In the genomic region with DNA sequence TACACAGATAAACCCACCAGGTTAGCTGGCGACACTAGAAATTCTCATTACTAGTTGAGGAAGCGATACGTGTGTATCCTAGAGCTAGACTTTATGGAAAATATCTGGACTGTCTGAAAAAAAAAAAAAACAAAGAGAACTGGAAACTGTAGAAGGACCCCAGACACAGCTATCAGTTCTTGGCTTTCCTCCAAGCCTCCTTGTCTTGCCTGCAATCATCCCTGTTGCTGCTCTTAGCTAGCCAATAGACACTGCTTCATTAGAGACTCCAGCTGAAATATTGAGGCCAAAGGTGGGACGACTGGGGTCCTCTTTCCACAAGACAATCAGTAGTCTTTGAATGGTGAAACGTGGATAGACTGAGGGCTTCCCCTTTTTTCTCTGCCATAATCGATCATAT, we compare ENCODE assay signal across 24 mouse cellular contexts.
A peak's percentile ranks its signal among the peaks of the same experiment; 100 is the strongest.
DNase-seq lines count a peak whose midpoint lies in the region; ATAC-seq and TF ChIP-seq lines count a peak whose summit lies in the region.
"Had no signal": no experiment of that assay in that cellular context is flagged by ENCODE, and none has a peak within 500 bp of the region (broad histone marks: within the 10 kb centered on the region; RNA-seq: fewer than 3 reads in every experiment).

No protein-coding gene starts in this region.

- H3K27ac ChIP-seq in forebrain, embryonic 14.5 days (ENCODE audit: low read depth, low read length): no peak overlapping the region
- H3K27ac ChIP-seq in forebrain, postnatal 0 days (ENCODE audit: low read depth, low read length): no peak overlapping the region
- no peak overlapping the region for H3K27ac ChIP-seq in lung, embryonic 14.5 days (ENCODE audit: low read depth)
- H3K27ac ChIP-seq in lung, postnatal 0 days (ENCODE audit: low read length): no peak overlapping the region
- no peak overlapping the region for H3K27ac ChIP-seq in midbrain, postnatal 0 days (ENCODE audit: low read depth, low read length)
- no peak overlapping the region for H3K27ac ChIP-seq in midbrain, embryonic 16.5 days (ENCODE audit: low read length)
- H3K27ac ChIP-seq: embryonic facial prominence, embryonic 15.5 days; forebrain, embryonic 15.5 days; hindbrain, embryonic 12.5 days had no signal

- no peaks in the 10 kb centered on the region for H3K4me1 ChIP-seq in forebrain, embryonic 14.5 days (ENCODE audit: control insufficient read depth, insufficient read depth, low read length)
- H3K4me1 ChIP-seq in forebrain, postnatal 0 days (ENCODE audit: insufficient read depth): no peaks in the 10 kb centered on the region
- H3K4me1 ChIP-seq in lung, embryonic 14.5 days (ENCODE audit: insufficient read depth): no peaks in the 10 kb centered on the region
- no peaks in the 10 kb centered on the region for H3K4me1 ChIP-seq in lung, postnatal 0 days (ENCODE audit: insufficient read depth, low read depth, low read length)
- H3K4me1 ChIP-seq in midbrain, postnatal 0 days (ENCODE audit: insufficient read depth, low read length): peaks cover 2% of the 10 kb centered on the region; the same call in 1 of the 2 replicates
- H3K4me1 ChIP-seq in midbrain, embryonic 16.5 days (ENCODE audit: control insufficient read depth, insufficient read depth, low read length): no peaks in the 10 kb centered on the region
- H3K4me1 ChIP-seq: embryonic facial prominence, embryonic 15.5 days; forebrain, embryonic 15.5 days; hindbrain, embryonic 12.5 days had no signal

- DNase-seq in forebrain, embryonic 14.5 days (ENCODE audit: low spot score): peak; percentile 59
- no peak for DNase-seq in forebrain, postnatal 0 days
- peak; percentile 63 for DNase-seq in lung, embryonic 14.5 days
- DNase-seq in lung, postnatal 0 days (ENCODE audit: low spot score): no peak
- peak; percentile 39 for DNase-seq in midbrain, postnatal 0 days (ENCODE audit: low spot score)
- DNase-seq in retina, postnatal 1 day: peak; percentile 62
- DNase-seq in MN1 (ENCODE audit: low spot score): no peak
- DNase-seq: adrenal gland, adult 8-10 months; adrenal gland, postnatal 25 days; cerebellum, adult 18-20 months; cerebellum, adult 9-10 months; cerebellum, postnatal 36 days; embryo, embryonic 11 days; gastrocnemius, postnatal 10 days; gastrocnemius, postnatal 36 days had no signal

- no peak for TF ChIP-seq CTCF in forebrain, postnatal 0 days (IDR thresholded peaks at IDR 0.05; ENCODE audit: low read depth)
- no peak for TF ChIP-seq CTCF in lung, embryonic 14.5 days (IDR thresholded peaks at IDR 0.05; ENCODE audit: low read depth)
- no peak for TF ChIP-seq CTCF in lung, postnatal 0 days (IDR thresholded peaks at IDR 0.05)
- no peak for TF ChIP-seq CTCF in midbrain, postnatal 0 days (IDR thresholded peaks at IDR 0.05)

- H3K9ac ChIP-seq in forebrain, embryonic 14.5 days (ENCODE audit: low read length): no peak overlapping the region
- H3K9ac ChIP-seq in forebrain, postnatal 0 days: no peak overlapping the region
- no peak overlapping the region for H3K9ac ChIP-seq in lung, embryonic 14.5 days
- no peak overlapping the region for H3K9ac ChIP-seq in lung, postnatal 0 days (replicated peaks; ENCODE audit: low read depth)
- no peak overlapping the region for H3K9ac ChIP-seq in midbrain, postnatal 0 days (replicated peaks; ENCODE audit: low read length, poor library complexity, severe bottlenecking)
- H3K9ac ChIP-seq in midbrain, embryonic 16.5 days (ENCODE audit: low read depth, low read length): no peak overlapping the region
- H3K9ac ChIP-seq: embryonic facial prominence, embryonic 15.5 days; forebrain, embryonic 15.5 days; hindbrain, embryonic 12.5 days had no signal

- no peak overlapping the region for H3K4me3 ChIP-seq in forebrain, embryonic 14.5 days (ENCODE audit: low read depth, low read length)
- no peak overlapping the region for H3K4me3 ChIP-seq in forebrain, postnatal 0 days (ENCODE audit: low read depth, low read length)
- H3K4me3 ChIP-seq in lung, embryonic 14.5 days (ENCODE audit: low read depth, low read length): no peak overlapping the region
- H3K4me3 ChIP-seq in lung, postnatal 0 days (ENCODE audit: low read depth, low read length): no peak overlapping the region
- no peak overlapping the region for H3K4me3 ChIP-seq in midbrain, postnatal 0 days (ENCODE audit: low read depth, low read length)
- H3K4me3 ChIP-seq in midbrain, embryonic 16.5 days (ENCODE audit: low read depth, low read length): no peak overlapping the region
- H3K4me3 ChIP-seq: embryonic facial prominence, embryonic 15.5 days; forebrain, embryonic 15.5 days; hindbrain, embryonic 12.5 days had no signal

- ATAC-seq in forebrain, embryonic 14.5 days: no peak
- ATAC-seq in forebrain, postnatal 0 days: no peak
- ATAC-seq in lung, embryonic 14.5 days (ENCODE audit: insufficient read depth): no peak
- no peak for ATAC-seq in lung, postnatal 0 days
- no peak for ATAC-seq in midbrain, postnatal 0 days (ENCODE audit: low FRiP score)
- no peak for ATAC-seq in midbrain, embryonic 16.5 days
- ATAC-seq: activated CD4-positive, CD25-positive, alpha-beta regulatory T cell, adult 4 months; CD4-positive, CD25-positive, alpha-beta regulatory T cell, adult 4 months; forebrain, embryonic 15.5 days; hindbrain, embryonic 16.5 days; inflammation-experienced regulatory T-cells, adult 6 months had no signal

- H3K27me3 ChIP-seq in forebrain, embryonic 14.5 days (replicated peaks; ENCODE audit: control insufficient read depth, insufficient read depth, low read length): no peaks in the 10 kb centered on the region
- H3K27me3 ChIP-seq in forebrain, postnatal 0 days (ENCODE audit: insufficient read depth, low read length): no peaks in the 10 kb centered on the region
- H3K27me3 ChIP-seq in lung, embryonic 14.5 days (ENCODE audit: insufficient read depth, low read length): no peaks in the 10 kb centered on the region
- no peaks in the 10 kb centered on the region for H3K27me3 ChIP-seq in lung, postnatal 0 days (replicated peaks; ENCODE audit: insufficient read depth, low read length)
- H3K27me3 ChIP-seq in midbrain, postnatal 0 days (ENCODE audit: insufficient read depth, low read length): no peaks in the 10 kb centered on the region
- H3K27me3 ChIP-seq in midbrain, embryonic 16.5 days (ENCODE audit: control insufficient read depth, insufficient read depth, low read depth, low read length): no peaks in the 10 kb centered on the region
- H3K27me3 ChIP-seq: embryonic facial prominence, embryonic 15.5 days; forebrain, embryonic 15.5 days; hindbrain, embryonic 12.5 days had no signal

- H3K36me3 ChIP-seq in forebrain, embryonic 14.5 days (ENCODE audit: control insufficient read depth, insufficient read depth, low read length): no peaks in the 10 kb centered on the region
- H3K36me3 ChIP-seq in forebrain, postnatal 0 days (ENCODE audit: insufficient read depth): no peaks in the 10 kb centered on the region
- no peaks in the 10 kb centered on the region for H3K36me3 ChIP-seq in lung, embryonic 14.5 days (ENCODE audit: insufficient read depth)
- H3K36me3 ChIP-seq in lung, postnatal 0 days (ENCODE audit: insufficient read depth, low read length): no peaks in the 10 kb centered on the region
- no peaks in the 10 kb centered on the region for H3K36me3 ChIP-seq in midbrain, postnatal 0 days (ENCODE audit: insufficient read depth, low read length)
- H3K36me3 ChIP-seq in midbrain, embryonic 16.5 days (ENCODE audit: control insufficient read depth, insufficient read depth, low read length): no peaks in the 10 kb centered on the region
- H3K36me3 ChIP-seq: embryonic facial prominence, embryonic 15.5 days; forebrain, embryonic 15.5 days; hindbrain, embryonic 12.5 days had no signal

- H3K9me3 ChIP-seq in forebrain, embryonic 14.5 days (replicated peaks; ENCODE audit: control insufficient read depth, low read length): no peaks in the 10 kb centered on the region
- no peaks in the 10 kb centered on the region for H3K9me3 ChIP-seq in forebrain, postnatal 0 days (ENCODE audit: low read length)
- no peaks in the 10 kb centered on the region for H3K9me3 ChIP-seq in lung, embryonic 14.5 days (ENCODE audit: low read depth, low read length)
- no peaks in the 10 kb centered on the region for H3K9me3 ChIP-seq in lung, postnatal 0 days (ENCODE audit: low read length)
- H3K9me3 ChIP-seq in midbrain, postnatal 0 days (ENCODE audit: low read length): no peaks in the 10 kb centered on the region
- no peaks in the 10 kb centered on the region for H3K9me3 ChIP-seq in midbrain, embryonic 16.5 days (replicated peaks; ENCODE audit: control insufficient read depth, low read length, poor library complexity, severe bottlenecking)
- H3K9me3 ChIP-seq: embryonic facial prominence, embryonic 15.5 days; forebrain, embryonic 15.5 days; hindbrain, embryonic 12.5 days had no signal

- no peak for TF ChIP-seq EP300 in lung, postnatal 0 days (IDR thresholded peaks at IDR 0.05)

- H3K4me2 ChIP-seq in forebrain, embryonic 14.5 days (ENCODE audit: low read length): no peak overlapping the region
- no peak overlapping the region for H3K4me2 ChIP-seq in forebrain, postnatal 0 days (ENCODE audit: low read depth)
- H3K4me2 ChIP-seq in lung, embryonic 14.5 days: no peak overlapping the region
- H3K4me2 ChIP-seq in lung, postnatal 0 days (replicated peaks; ENCODE audit: low read depth, low read length): no peak overlapping the region
- no peak overlapping the region for H3K4me2 ChIP-seq in midbrain, postnatal 0 days (ENCODE audit: low read depth, low read length, poor library complexity, severe bottlenecking)
- no peak overlapping the region for H3K4me2 ChIP-seq in midbrain, embryonic 16.5 days (ENCODE audit: low read length)
- H3K4me2 ChIP-seq: embryonic facial prominence, embryonic 15.5 days; forebrain, embryonic 15.5 days; heart, embryonic 11.5 days; hindbrain, embryonic 12.5 days had no signal

- WGBS in forebrain, embryonic 14.5 days: 72% methylated on average over 6 of the region's 6 CpGs
- 54% methylated on average over 6 of the region's 6 CpGs for WGBS in forebrain, postnatal 0 days
- 68% methylated on average over 6 of the region's 6 CpGs for WGBS in lung, embryonic 14.5 days
- WGBS in lung, postnatal 0 days: 69% methylated on average over 6 of the region's 6 CpGs
- 78% methylated on average over 6 of the region's 6 CpGs for WGBS in midbrain, postnatal 0 days
- 74% methylated on average over 6 of the region's 6 CpGs for WGBS in midbrain, embryonic 16.5 days

Comparison
In these comparisons a context has a peak if more than half of its experiments do, and no peak if none do; other contexts are left out.
1. DNase-seq: peak in forebrain, embryonic 14.5 days (single experiment), lung, embryonic 14.5 days (single experiment), midbrain, postnatal 0 days (single experiment) and retina, postnatal 1 day (single experiment); none in forebrain, postnatal 0 days (single experiment), lung, postnatal 0 days (single experiment) and MN1 (single experiment).